Mouse (Mus musculus): ENCODE data around the gene Gm3667. TPM values are rescaled to one million over a fixed set of nuclear protein-coding genes. Genes with fewer than 3 reads are reported as not detected.
"Not testable (repeated sequence)": the region's sequence is repeated elsewhere in the genome, so short reads cannot be mapped to it uniquely, and the experiment has no call there.

Gene Gm3667
- polyA plus RNA-seq (2012; rRNA removed) (0.02 TPM in 2 replicates), polyA plus RNA-seq (2014; fragmentation: Nextera tagmentation; extraction: Ambion mirVana) (not detected in 2 replicates)

GRCm38 (mm10) chr14:6889521-6890012 lies at the start of gene Gm3667:
Gm3667 (minus strand) TSS chr14:6889962.
- not testable (repeated sequence) for ATAC-seq (ENCODE audit: insufficient read depth); DNase-seq (ENCODE audit: low read depth in 3 of 3, low spot score in 3 of 3); H3K9me3 ChIP-seq (ENCODE audit: control insufficient read depth, low read length); H3K27ac ChIP-seq; H3K4me3 ChIP-seq (ENCODE audit: insufficient read depth in 1 of 2, low read depth in 2 of 2, low read length in 2 of 2); H3K36me3 ChIP-seq (replicated peaks; ENCODE audit: control insufficient read depth, insufficient read depth, low read depth); H3K4me2 ChIP-seq (ENCODE audit: low read depth); H3K9ac ChIP-seq (replicated peaks); H3K4me1 ChIP-seq (replicated peaks; ENCODE audit: control insufficient read depth in 2 of 2, insufficient read depth in 2 of 2, low read length in 1 of 2); H3K27me3 ChIP-seq (ENCODE audit: control insufficient read depth, insufficient read depth, low read length)
- 2% methylated on average over 6 of the region's 43 CpGs for WGBS (ENCODE audit: insufficient replicate concordance)

GRCm38 (mm10) chr14:6899881-6900280 lies 10.1 kb upstream of the Gm3667 start:
- not testable (repeated sequence) for DNase-seq (ENCODE audit: low read depth in 3 of 3, low spot score in 3 of 3); H3K36me3 ChIP-seq (replicated peaks; ENCODE audit: control insufficient read depth, insufficient read depth, low read depth); H3K9ac ChIP-seq (replicated peaks); H3K4me1 ChIP-seq (replicated peaks; ENCODE audit: control insufficient read depth in 2 of 2, insufficient read depth in 2 of 2, low read length in 1 of 2); H3K9me3 ChIP-seq (ENCODE audit: control insufficient read depth, low read length); ATAC-seq (ENCODE audit: insufficient read depth); H3K4me3 ChIP-seq (ENCODE audit: insufficient read depth in 1 of 2, low read depth in 2 of 2, low read length in 2 of 2); H3K27me3 ChIP-seq (ENCODE audit: control insufficient read depth, insufficient read depth, low read length); H3K4me2 ChIP-seq (ENCODE audit: low read depth); H3K27ac ChIP-seq
- 73% methylated on average over 18 of the region's 24 CpGs for WGBS (ENCODE audit: insufficient replicate concordance)

GRCm38 (mm10) chr14:6888811-6889210 lies 951 bp downstream of the Gm3667 start:
- not testable (repeated sequence) for H3K9me3 ChIP-seq (ENCODE audit: control insufficient read depth, low read length); H3K27me3 ChIP-seq (ENCODE audit: control insufficient read depth, insufficient read depth, low read length); H3K4me1 ChIP-seq (replicated peaks; ENCODE audit: control insufficient read depth in 2 of 2, insufficient read depth in 2 of 2, low read length in 1 of 2); H3K36me3 ChIP-seq (replicated peaks; ENCODE audit: control insufficient read depth, insufficient read depth, low read depth); DNase-seq (ENCODE audit: low read depth in 3 of 3, low spot score in 3 of 3); H3K4me3 ChIP-seq (ENCODE audit: insufficient read depth in 1 of 2, low read depth in 2 of 2, low read length in 2 of 2); H3K27ac ChIP-seq; ATAC-seq (ENCODE audit: insufficient read depth); H3K4me2 ChIP-seq (ENCODE audit: low read depth); H3K9ac ChIP-seq (replicated peaks)
- 16% methylated on average over 4 of the region's 5 CpGs for WGBS (ENCODE audit: insufficient replicate concordance)

- ATAC-seq (ENCODE audit: insufficient read depth); H3K9me3 ChIP-seq (ENCODE audit: control insufficient read depth, low read length); H3K27ac ChIP-seq; H3K36me3 ChIP-seq (replicated peaks; ENCODE audit: control insufficient read depth, insufficient read depth, low read depth); DNase-seq (ENCODE audit: low read depth in 3 of 3, low spot score in 3 of 3); H3K9ac ChIP-seq (replicated peaks); H3K27me3 ChIP-seq (ENCODE audit: control insufficient read depth, insufficient read depth, low read length); H3K4me1 ChIP-seq (replicated peaks; ENCODE audit: control insufficient read depth in 2 of 2, insufficient read depth in 2 of 2, low read length in 1 of 2); H3K4me3 ChIP-seq (ENCODE audit: insufficient read depth in 1 of 2, low read depth in 2 of 2, low read length in 2 of 2); H3K4me2 ChIP-seq (ENCODE audit: low read depth): not testable (repeated sequence)
- no CpG with 5 or more reads among the region's 3 CpGs for WGBS (ENCODE audit: insufficient replicate concordance)
Observed at GRCm38 (mm10) chr14:6840211-6840610, 49.6 kb downstream of the Gm3667 start, which contains the start of gene Gm3642. Gm3642 (minus strand) TSS chr14:6840311.

GRCm38 (mm10) chr14:6823297-6823696 lies 66.5 kb downstream of the Gm3667 start:
- not testable (repeated sequence) for H3K9ac ChIP-seq (replicated peaks); H3K27ac ChIP-seq; H3K36me3 ChIP-seq (replicated peaks; ENCODE audit: control insufficient read depth, insufficient read depth, low read depth); H3K4me2 ChIP-seq (ENCODE audit: low read depth); ATAC-seq (ENCODE audit: insufficient read depth); H3K9me3 ChIP-seq (ENCODE audit: control insufficient read depth, low read length); H3K27me3 ChIP-seq (ENCODE audit: control insufficient read depth, insufficient read depth, low read length); H3K4me1 ChIP-seq (replicated peaks; ENCODE audit: control insufficient read depth in 2 of 2, insufficient read depth in 2 of 2, low read length in 1 of 2); DNase-seq (ENCODE audit: low read depth in 3 of 3, low spot score in 3 of 3); H3K4me3 ChIP-seq (ENCODE audit: insufficient read depth in 1 of 2, low read depth in 2 of 2, low read length in 2 of 2)
- 70% methylated on average over 3 of the region's 3 CpGs for whole genome bisulfite sequencing (ENCODE audit: insufficient replicate concordance)

Other genes with a start within 250 kb of the Gm3667 start
- not detected in 2 replicates for gene Gm10251, start 205.8 kb downstream of the Gm3667 start, polyA plus RNA-seq (2012; rRNA removed)
- gene Gm10251, start 205.8 kb downstream of the Gm3667 start, polyA plus RNA-seq (2014; fragmentation: Nextera tagmentation; extraction: Ambion mirVana) = not detected in 2 replicates
- gene Gm8050, start 169.7 kb downstream of the Gm3667 start, polyA plus RNA-seq (2012; rRNA removed) = not detected in 2 replicates
- not detected in 2 replicates for gene Gm8050, start 169.7 kb downstream of the Gm3667 start, polyA plus RNA-seq (2014; fragmentation: Nextera tagmentation; extraction: Ambion mirVana)
- gene Gm3636, start 147.6 kb downstream of the Gm3667 start, polyA plus RNA-seq (2012; rRNA removed) = 0.21 and 0.35 TPM in 2 replicates
- 0.25 TPM in 1 of 2 replicates, not detected in the other for gene Gm3636, start 147.6 kb downstream of the Gm3667 start, polyA plus RNA-seq (2014; fragmentation: Nextera tagmentation; extraction: Ambion mirVana)
- gene Gm8362, start 115.6 kb downstream of the Gm3667 start, polyA plus RNA-seq (2012; rRNA removed) = not detected in 2 replicates
- not detected in 2 replicates for gene Gm8362, start 115.6 kb downstream of the Gm3667 start, polyA plus RNA-seq (2014; fragmentation: Nextera tagmentation; extraction: Ambion mirVana)
- not detected in 2 replicates for gene Gm3642, start 49.7 kb downstream of the Gm3667 start, polyA plus RNA-seq (2012; rRNA removed)
- not detected in 2 replicates for gene Gm3642, start 49.7 kb downstream of the Gm3667 start, polyA plus RNA-seq (2014; fragmentation: Nextera tagmentation; extraction: Ambion mirVana)
- gene Gm6356, start 83.9 kb upstream of the Gm3667 start, polyA plus RNA-seq (2012; rRNA removed) = not detected in 2 replicates
- gene Gm6356, start 83.9 kb upstream of the Gm3667 start, polyA plus RNA-seq (2014; fragmentation: Nextera tagmentation; extraction: Ambion mirVana) = not detected in 2 replicates
- gene Gm10406, start 137.5 kb upstream of the Gm3667 start, polyA plus RNA-seq (2012; rRNA removed) = 0.03 TPM in 1 of 2 replicates, not detected in the other
- not detected in 2 replicates for gene Gm10406, start 137.5 kb upstream of the Gm3667 start, polyA plus RNA-seq (2014; fragmentation: Nextera tagmentation; extraction: Ambion mirVana)
- not detected in 2 replicates for gene Gm3685, start 155.0 kb upstream of the Gm3667 start, polyA plus RNA-seq (2012; rRNA removed)
- gene Gm3685, start 155.0 kb upstream of the Gm3667 start, polyA plus RNA-seq (2014; fragmentation: Nextera tagmentation; extraction: Ambion mirVana) = not detected in 2 replicates
- 0.03 TPM in 1 of 2 replicates, not detected in the other for gene Gm3696, start 210.7 kb upstream of the Gm3667 start, polyA plus RNA-seq (2012; rRNA removed)
- gene Gm3696, start 210.7 kb upstream of the Gm3667 start, polyA plus RNA-seq (2014; fragmentation: Nextera tagmentation; extraction: Ambion mirVana) = 0.09 TPM in 1 of 2 replicates, not detected in the other
- not detected in 2 replicates for gene Gm6676, start 235.4 kb upstream of the Gm3667 start, polyA plus RNA-seq (2012; rRNA removed)
- gene Gm6676, start 235.4 kb upstream of the Gm3667 start, polyA plus RNA-seq (2014; fragmentation: Nextera tagmentation; extraction: Ambion mirVana) = not detected in 2 replicates

Measured in liver, embryonic 14.5 days (tissue).